Mouse (Mus musculus) adrenal gland, postnatal 36 days (tissue): ENCODE results near the gene Tnfrsf11a. TPM values are rescaled to one million over a fixed set of nuclear protein-coding genes. Genes with fewer than 3 reads are reported as not detected.
A peak's percentile ranks its signal among the peaks of the same experiment; 100 is the strongest.
"Not testable (repeated sequence)": the region's sequence is repeated elsewhere in the genome, so short reads cannot be mapped to it uniquely, and the experiment has no call there.

Source experiments
- DNase-seq, 2 experiments: peaks; one replicate each; pipeline ENCODE4 v3.0.0; 2021; ENCODE audit warnings: mixed read lengths in 1 of 2
- total RNA-seq, 2 experiments: library from RNA; stranded (reverse); gene quantifications; 2 replicates each; pipeline ENCODE4 v1.2.3; 2021

Gene Tnfrsf11a
- total RNA-seq, 2 experiments from 2014 or later, result 2.2 to 3.3 TPM

- DNase-seq, result no peak
Observed at GRCm38 (mm10) chr1:105785146-105785545, 4.6 kb downstream of the Tnfrsf11a start.

- peak in 1 of 2 experiments; percentile 25 for DNase-seq
Observed at GRCm38 (mm10) chr1:105786731-105787357, 6.3 kb downstream of the Tnfrsf11a start.

- DNase-seq, result peak in 1 of 2 experiments; percentile 31
Observed at GRCm38 (mm10) chr1:105790103-105790502, 9.6 kb downstream of the Tnfrsf11a start.

GRCm38 (mm10) chr1:105794670-105795069 lies 14.2 kb downstream of the Tnfrsf11a start:
- DNase-seq, result no peak

- no peak for DNase-seq
Observed at GRCm38 (mm10) chr1:105795705-105796104, 15.2 kb downstream of the Tnfrsf11a start.

GRCm38 (mm10) chr1:105800570-105800969 lies 20.1 kb downstream of the Tnfrsf11a start:
- no peak for DNase-seq

- DNase-seq, result no peak
Observed at GRCm38 (mm10) chr1:105801252-105801651, 20.7 kb downstream of the Tnfrsf11a start.

GRCm38 (mm10) chr1:105802941-105803340 lies 22.4 kb downstream of the Tnfrsf11a start:
- peak in 1 of 2 experiments; percentile 10 for DNase-seq

GRCm38 (mm10) chr1:105804285-105804684 lies 23.8 kb downstream of the Tnfrsf11a start:
- DNase-seq, result no peak

- no peak for DNase-seq
Observed at GRCm38 (mm10) chr1:105805565-105805964, 25.0 kb downstream of the Tnfrsf11a start.

- no peak for DNase-seq
Observed at GRCm38 (mm10) chr1:105807028-105807722, 26.7 kb downstream of the Tnfrsf11a start.

GRCm38 (mm10) chr1:105812027-105812426 lies 31.5 kb downstream of the Tnfrsf11a start:
- not testable (repeated sequence) for DNase-seq

- DNase-seq, result peak in 1 of 2 experiments; percentile 6
Observed at GRCm38 (mm10) chr1:105812960-105813708, 32.6 kb downstream of the Tnfrsf11a start.

- no peak for DNase-seq
Observed at GRCm38 (mm10) chr1:105813709-105814061, 33.2 kb downstream of the Tnfrsf11a start.

- peak in 1 of 2 experiments; percentile 19 for DNase-seq
Observed at GRCm38 (mm10) chr1:105814402-105815270, 34.1 kb downstream of the Tnfrsf11a start.

- no peak for DNase-seq
Observed at GRCm38 (mm10) chr1:105815310-105815709, 34.8 kb downstream of the Tnfrsf11a start.

- DNase-seq, result no peak
Observed at GRCm38 (mm10) chr1:105815736-105816135, 35.2 kb downstream of the Tnfrsf11a start.

GRCm38 (mm10) chr1:105819031-105819430 lies 38.5 kb downstream of the Tnfrsf11a start:
- no peak for DNase-seq

GRCm38 (mm10) chr1:105819740-105820139 lies 39.2 kb downstream of the Tnfrsf11a start:
- no peak for DNase-seq

GRCm38 (mm10) chr1:105824356-105824755 lies 43.8 kb downstream of the Tnfrsf11a start:
- no peak for DNase-seq

GRCm38 (mm10) chr1:105824980-105825379 lies 44.5 kb downstream of the Tnfrsf11a start:
- no peak for DNase-seq

- DNase-seq, result no peak
Observed at GRCm38 (mm10) chr1:105827374-105827773, 46.9 kb downstream of the Tnfrsf11a start.
